Mouse (Mus musculus): Measurements from ENCODE around the gene Sdc4. TPM values are rescaled to one million over a fixed set of nuclear protein-coding genes. Genes with fewer than 3 reads are reported as not detected.
A peak's percentile ranks its signal among the peaks of the same experiment; 100 is the strongest.

Gene Sdc4
- total and polyA plus RNA-seq, 3 experiments, result not detected

DNA sequence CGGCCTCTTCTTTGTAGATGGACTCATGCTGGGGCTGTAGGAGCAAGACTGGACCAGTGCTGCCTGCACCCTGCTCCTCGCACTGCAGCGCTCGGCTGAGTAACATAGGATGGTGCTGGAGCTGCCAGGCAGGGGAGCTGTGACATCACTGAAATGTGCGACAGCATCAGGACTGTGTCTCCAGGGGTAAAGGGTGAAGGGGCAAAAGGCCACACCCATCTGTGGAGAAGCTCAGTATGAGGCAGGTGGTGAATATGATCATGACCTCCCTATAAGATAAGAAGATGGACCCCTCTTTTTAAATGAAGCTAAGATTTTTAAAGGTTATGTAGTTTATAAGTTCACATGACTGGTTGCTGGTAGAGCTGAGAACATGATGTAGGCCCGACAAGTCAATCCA is 29.9 kb upstream of the Sdc4 start, which contains the start of gene Trp53tg5:
Trp53tg5 (minus strand) TSS at position 101 of the 400 bp plus-strand sequence.
- Histone ChIP-seq H3K4me1 (ENCODE audit: control insufficient read depth in 1 of 2, insufficient read depth in 2 of 2, low read length in 2 of 2) (0 out of 4 replicates have a peak, but pooled peaks cover 0 to 4% of the 10 kb centered on the region in 2 experiments), H3K27me3 (ENCODE audit: control insufficient read depth in 1 of 2, insufficient read depth in 2 of 2, low read length in 2 of 2) (no peaks in the 10 kb centered on the region), H3K9me3 (replicated peaks; ENCODE audit: insufficient read depth, low read length) (no peaks in the 10 kb centered on the region), H3K9ac (ENCODE audit: control insufficient read depth, low read depth, low read length, poor library complexity, severe bottlenecking) (no peak within 1 kb of the TSS), H3K79me2 (ENCODE audit: control insufficient read depth, insufficient read depth, low read length, poor library complexity) (no peaks in the 10 kb centered on the region), H3K4me3 (ENCODE audit: control insufficient read depth in 1 of 2, insufficient read depth in 1 of 2, low read depth in 2 of 2, low read length in 2 of 2) (no peak within 1 kb of the TSS), H3K36me3 (ENCODE audit: control insufficient read depth in 1 of 2, insufficient read depth in 2 of 2, low read length in 2 of 2) (no peaks in the 10 kb centered on the region; a peak in 1 of 4 replicates), H3K27ac (ENCODE audit: control insufficient read depth, low read depth, low read length) (no peak within 1 kb of the TSS)
- no peak for TF ChIP-seq NELFE (IDR thresholded peaks at IDR 0.05; ENCODE audit: low read depth, low read length)
- no peak for TF ChIP-seq SMC3 (IDR thresholded peaks at IDR 0.05; ENCODE audit: low read depth, low read length)
- no peak for TF ChIP-seq BHLHE40 (IDR thresholded peaks at IDR 0.05; ENCODE audit: borderline replicate concordance, low read depth, low read length)
- no peak for TF ChIP-seq JUND (IDR thresholded peaks at IDR 0.05; ENCODE audit: low read depth, low read length)
- no peak for DNase-seq (ENCODE audit: low read depth, low spot score)

DNA sequence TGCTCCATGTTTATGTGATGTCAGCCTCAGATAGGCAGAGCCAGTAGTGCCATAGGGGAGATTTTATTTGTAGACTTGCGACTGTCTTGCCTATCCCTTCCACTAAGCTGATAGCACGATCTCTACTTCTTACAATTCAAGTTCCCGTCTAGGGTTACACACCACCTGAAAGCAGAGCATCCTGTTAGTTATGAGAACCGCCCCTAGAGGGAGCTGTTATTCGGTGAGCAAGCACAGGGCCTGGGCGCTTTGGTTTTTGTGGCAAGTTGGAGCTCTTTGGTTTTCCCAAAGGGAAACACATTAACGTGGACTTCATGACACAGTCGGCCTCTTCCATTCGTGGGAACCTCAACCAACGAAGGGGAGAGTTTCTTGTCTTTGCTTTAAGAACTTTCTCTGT is 26.6 kb upstream of the Sdc4 start:
- peak; percentile 85 for DNase-seq (ENCODE audit: low read depth, low spot score)
- H3K9me3 ChIP-seq (replicated peaks; ENCODE audit: insufficient read depth, low read length), result no peaks in the 10 kb centered on the region
- peaks cover 0 to 17% of the 10 kb centered on the region in 2 experiments; a peak in 3 of 4 replicates for H3K36me3 ChIP-seq (ENCODE audit: control insufficient read depth in 1 of 2, insufficient read depth in 2 of 2, low read length in 2 of 2)

DNA sequence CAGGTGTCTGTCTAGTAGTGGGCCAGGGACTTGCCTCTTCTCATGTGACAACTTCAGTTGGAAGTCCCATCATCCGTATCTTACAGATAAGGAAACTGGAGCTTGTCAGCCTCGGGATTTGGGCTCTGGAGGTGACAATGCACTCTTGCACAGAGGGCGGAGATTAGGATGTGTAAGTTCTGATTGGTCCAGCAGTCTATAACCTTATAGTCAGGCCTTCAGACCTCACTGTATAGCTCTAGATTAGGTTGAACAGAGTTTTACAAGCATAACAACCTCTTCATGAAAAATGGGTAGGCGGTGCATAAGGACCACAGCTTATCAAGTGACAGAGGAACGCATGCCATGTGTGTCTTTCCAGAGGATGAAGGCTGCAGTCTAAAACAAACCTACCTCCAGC is 23.1 kb upstream of the Sdc4 start:
- Histone ChIP-seq H3K27ac (ENCODE audit: control insufficient read depth, low read depth, low read length) (peak overlapping the region; percentile 88), H3K36me3 (ENCODE audit: control insufficient read depth in 1 of 2, insufficient read depth in 2 of 2, low read length in 2 of 2) (peaks cover 0 to 25% of the 10 kb centered on the region in 2 experiments; a peak in 2 of 4 replicates), H3K9me3 (replicated peaks; ENCODE audit: insufficient read depth, low read length) (no peaks in the 10 kb centered on the region), H3K27me3 (ENCODE audit: control insufficient read depth in 1 of 2, insufficient read depth in 2 of 2, low read length in 2 of 2) (no peaks in the 10 kb centered on the region), H3K4me1 (ENCODE audit: control insufficient read depth in 1 of 2, insufficient read depth in 2 of 2, low read length in 2 of 2) (peaks cover 14 to 22% of the 10 kb centered on the region in 2 experiments; a peak in 3 of 4 replicates), H3K79me2 (ENCODE audit: control insufficient read depth, insufficient read depth, low read length, poor library complexity) (peaks cover 12% of the 10 kb centered on the region), H3K4me3 (ENCODE audit: control insufficient read depth in 1 of 2, insufficient read depth in 1 of 2, low read depth in 2 of 2, low read length in 2 of 2) (0 out of 4 replicates have a peak overlapping the region, but pooled peaks of 1 of the 2 experiments have one; percentile 8), H3K9ac (ENCODE audit: control insufficient read depth, low read depth, low read length, poor library complexity, severe bottlenecking) (peak overlapping the region; percentile 31)
- DNase-seq (ENCODE audit: low read depth, low spot score), result peak; percentile 84
- TF ChIP-seq MXI1 (IDR thresholded peaks at IDR 0.05; ENCODE audit: low read depth, low read length) (peak; percentile 91), ZNF384 (IDR thresholded peaks at IDR 0.05; ENCODE audit: low read depth, low read length) (no peak), MYB (IDR thresholded peaks at IDR 0.05; ENCODE audit: low read depth, low read length) (peak; percentile 65), GABPA (IDR thresholded peaks at IDR 0.05; ENCODE audit: low read depth, low read length) (no peak), ELF1 (IDR thresholded peaks at IDR 0.05; ENCODE audit: low read depth, low read length) (no peak), MAX (IDR thresholded peaks at IDR 0.05; ENCODE audit: low read length) (peak; percentile 76), ZMIZ1 (IDR thresholded peaks at IDR 0.05; ENCODE audit: low read depth, low read length) (0 out of 2 replicates have a peak, but pooled peaks have one; percentile 16), TBP (IDR thresholded peaks at IDR 0.05; ENCODE audit: low read depth, low read length) (peak; percentile 56; the same call in 1 of the 2 replicates), MYC (IDR thresholded peaks at IDR 0.05; ENCODE audit: low read depth, low read length) (0 out of 2 replicates have a peak, but pooled peaks have one; percentile 24), EP300 (IDR thresholded peaks at IDR 0.05; ENCODE audit: low read depth in 1 of 2, low read length in 2 of 2) (peak; percentile 55 to 86), E2F4 (IDR thresholded peaks at IDR 0.05; ENCODE audit: borderline replicate concordance, low read depth, low read length) (no peak), ETS1 (IDR thresholded peaks at IDR 0.05; ENCODE audit: low read depth, low read length) (peak; percentile 78), TAL1 (IDR thresholded peaks at IDR 0.05; ENCODE audit: low read length) (peak; percentile 35; the same call in 1 of the 2 replicates), ZC3H11A (IDR thresholded peaks at IDR 0.05; ENCODE audit: low read depth, low read length) (no peak), POLR2AphosphoS5 (IDR thresholded peaks at IDR 0.05; ENCODE audit: borderline replicate concordance, low read depth, low read length) (no peak), SIN3A (IDR thresholded peaks at IDR 0.05; ENCODE audit: low read length) (peak; percentile 85), USF1 (IDR thresholded peaks at IDR 0.05; ENCODE audit: low read depth, low read length) (peak; percentile 46; the same call in 1 of the 2 replicates), POLR2A (IDR thresholded peaks at IDR 0.05; ENCODE audit: control insufficient read depth in 1 of 2, insufficient read depth in 1 of 2, low read depth in 1 of 2, low read length in 2 of 2, poor library complexity in 1 of 2) (no peak), BHLHE40 (IDR thresholded peaks at IDR 0.05; ENCODE audit: borderline replicate concordance, low read depth, low read length) (peak; percentile 71; the same call in 1 of the 2 replicates), TCF12 (IDR thresholded peaks at IDR 0.05; ENCODE audit: low read depth, low read length) (peak; percentile 70)

More for the DNA sequence above, 26.6 kb upstream of the Sdc4 start:
- Histone ChIP-seq H3K4me3 (ENCODE audit: control insufficient read depth in 1 of 2, insufficient read depth in 1 of 2, low read depth in 2 of 2, low read length in 2 of 2) (no peak overlapping the region), H3K79me2 (ENCODE audit: control insufficient read depth, insufficient read depth, low read length, poor library complexity) (no peaks in the 10 kb centered on the region), H3K4me1 (ENCODE audit: control insufficient read depth in 1 of 2, insufficient read depth in 2 of 2, low read length in 2 of 2) (peaks cover 10 to 16% of the 10 kb centered on the region in 2 experiments; a peak in 3 of 4 replicates), H3K27ac (ENCODE audit: control insufficient read depth, low read depth, low read length) (no peak overlapping the region), H3K27me3 (ENCODE audit: control insufficient read depth in 1 of 2, insufficient read depth in 2 of 2, low read length in 2 of 2) (no peaks in the 10 kb centered on the region), H3K9ac (ENCODE audit: control insufficient read depth, low read depth, low read length, poor library complexity, severe bottlenecking) (no peak overlapping the region)
- TF ChIP-seq RAD21 (IDR thresholded peaks at IDR 0.05; ENCODE audit: low read depth, low read length) (peak; percentile 52), MYC (IDR thresholded peaks at IDR 0.05; ENCODE audit: low read depth, low read length) (no peak), SMC3 (IDR thresholded peaks at IDR 0.05; ENCODE audit: low read depth, low read length) (peak; percentile 57), CTCF (IDR thresholded peaks at IDR 0.05 in 2 of 3, conservative IDR thresholded peaks at IDR 0.05 in 1 of 3; ENCODE audit: control insufficient read depth in 1 of 3, insufficient read depth in 1 of 3, low read depth in 2 of 3, low read length in 3 of 3, poor library complexity in 1 of 3, severe bottlenecking in 1 of 3) (peak; percentile 75 to 79 (median 76)), HCFC1 (IDR thresholded peaks at IDR 0.05; ENCODE audit: low read depth, low read length) (0 out of 2 replicates have a peak, but pooled peaks have one; percentile 24)

All from MEL (cell line).